Mouse (Mus musculus) CH12.LX (cell line): ENCODE results near the gene Prkcb. TPM values are rescaled to one million over a fixed set of nuclear protein-coding genes. Genes with fewer than 3 reads are reported as not detected.

Experiments
- DNase-seq: peaks from one replicate; pipeline ENCODE4 v3.0.0-alpha.2; 2013; ENCODE audit errors: extremely low read depth
- H3K27ac ChIP-seq: 2 replicates; pipeline ENCODE4 v1.5.1; 2012; ENCODE audit warnings: low read depth, mild to moderate bottlenecking, control low read depth, moderate library complexity; ENCODE audit not compliant: insufficient read depth
- H3K27me3 ChIP-seq: replicated peaks from 2 replicates; pipeline ENCODE3; 2012; ENCODE audit warnings: inconsistent platforms
- H3K36me3 ChIP-seq, 2 experiments: replicated peaks in 1 of 2; 2 replicates each; pipeline versions ENCODE3 to v1.6.1; 2012; ENCODE audit warnings: inconsistent platforms in 1 of 2, low read length in 1 of 2, mild to moderate bottlenecking in 1 of 2, mixed read lengths in 1 of 2, moderate library complexity in 1 of 2; ENCODE audit not compliant: control insufficient read depth in 1 of 2, insufficient read depth in 1 of 2
- H3K4me1 ChIP-seq, 2 experiments: 2 replicates each; pipeline ENCODE4 v1.6.1; 2012; ENCODE audit warnings: inconsistent platforms in 1 of 2, moderate library complexity in 1 of 2; ENCODE audit not compliant: insufficient read depth in 2 of 2, control insufficient read depth in 1 of 2
- H3K4me2 ChIP-seq: 2 replicates; pipeline ENCODE4 v1.6.1; 2012; ENCODE audit warnings: low read depth, mild to moderate bottlenecking, control low read depth; ENCODE audit not compliant: poor library complexity, insufficient read depth, severe bottlenecking
- H3K4me3 ChIP-seq, 3 experiments: fragments of 150-350 bp in 1 of 3; sonication (generic) in 1 of 3; replicated peaks in 1 of 3; 2 replicates each; pipeline versions ENCODE3 to v1.5.1; 2011 to 2012; ENCODE audit warnings: low read depth in 2 of 3, low read length in 2 of 3, mild to moderate bottlenecking in 2 of 3, moderate library complexity in 2 of 3, control low read depth in 1 of 3, improper control_type of control experiment in 1 of 3, inconsistent platforms in 1 of 3, mixed read lengths in 1 of 3; ENCODE audit not compliant: poor library complexity in 1 of 3
- H3K79me2 ChIP-seq: replicated peaks from 2 replicates; pipeline ENCODE4 v1.6.1; 2012; ENCODE audit warnings: mild to moderate bottlenecking, moderate library complexity; ENCODE audit not compliant: control insufficient read depth, poor library complexity, insufficient read depth, severe bottlenecking; ENCODE audit errors: extremely low read depth
- H3K9ac ChIP-seq: 2 replicates; pipeline ENCODE4 v1.6.1; 2012; ENCODE audit warnings: low read depth, mild to moderate bottlenecking, control low read depth, moderate library complexity; ENCODE audit not compliant: insufficient read depth
- H3K9me3 ChIP-seq: replicated peaks from 2 replicates; pipeline ENCODE3; 2012; ENCODE audit warnings: low read length, inconsistent platforms, mixed read lengths
- BHLHE40 ChIP-seq: IDR thresholded peaks from 2 replicates; pipeline ENCODE4 v1.6.1; 2011; ENCODE audit warnings: mild to moderate bottlenecking, low read depth, low read length, improper control_type of control experiment
- CTCF ChIP-seq, 2 experiments: IDR thresholded peaks in 1 of 2; conservative IDR thresholded peaks in 1 of 2; 2 replicates each; pipeline ENCODE4 v1.5.1; 2011 to 2012; ENCODE audit warnings: low read depth in 2 of 2, low read length in 2 of 2, improper control_type of control experiment in 1 of 2, inconsistent platforms in 1 of 2, mild to moderate bottlenecking in 1 of 2, moderate library complexity in 1 of 2
- EP300 ChIP-seq: IDR thresholded peaks from 2 replicates; pipeline ENCODE4 v1.6.1; 2011; ENCODE audit warnings: low read length, improper control_type of control experiment
- ETS1 ChIP-seq: conservative IDR thresholded peaks from 2 replicates; pipeline ENCODE4 v1.6.1; 2012; ENCODE audit warnings: low read depth, mild to moderate bottlenecking, inconsistent platforms, low read length, improper control_type of control experiment, moderate library complexity
- GABPA ChIP-seq: IDR thresholded peaks from 2 replicates; pipeline ENCODE4 v1.6.1; 2012; ENCODE audit warnings: low read depth, low read length, improper control_type of control experiment, inconsistent platforms; ENCODE audit not compliant: insufficient replicate concordance
- KAT2A ChIP-seq: IDR thresholded peaks from 2 replicates; pipeline ENCODE4 v1.6.1; 2012; ENCODE audit warnings: low read length, improper control_type of control experiment, inconsistent platforms; ENCODE audit not compliant: insufficient replicate concordance
- MAFK ChIP-seq: IDR thresholded peaks from 2 replicates; pipeline ENCODE4 v1.6.1; 2011; ENCODE audit warnings: low read length, improper control_type of control experiment; ENCODE audit not compliant: insufficient replicate concordance
- MYC ChIP-seq: IDR thresholded peaks from 2 replicates; pipeline ENCODE4 v1.6.1; 2011; ENCODE audit warnings: low read depth, mild to moderate bottlenecking, improper control_type of control experiment, low read length
- NELFE ChIP-seq: IDR thresholded peaks from 2 replicates; pipeline ENCODE4 v1.6.1; 2011; ENCODE audit warnings: low read depth, low read length, improper control_type of control experiment
- PAX5 ChIP-seq: IDR thresholded peaks from 2 replicates; pipeline ENCODE4 v1.6.1; 2012; ENCODE audit warnings: low read length, inconsistent platforms, mixed read lengths
- RAD21 ChIP-seq: IDR thresholded peaks from 2 replicates; pipeline ENCODE4 v1.6.1; 2011; ENCODE audit warnings: low read depth, mild to moderate bottlenecking, low read length, improper control_type of control experiment, moderate library complexity
- SIN3A ChIP-seq: IDR thresholded peaks from 2 replicates; pipeline ENCODE4 v1.6.1; 2012; ENCODE audit warnings: low read length, improper control_type of control experiment, inconsistent platforms
- SMC3 ChIP-seq: IDR thresholded peaks from 2 replicates; pipeline ENCODE4 v1.6.1; 2011; ENCODE audit warnings: low read depth, low read length, improper control_type of control experiment
- TBP ChIP-seq: conservative IDR thresholded peaks from 2 replicates; pipeline ENCODE4 v1.6.1; 2011; ENCODE audit warnings: low read depth, low read length, improper control_type of control experiment
- TCF12 ChIP-seq: IDR thresholded peaks from 2 replicates; pipeline ENCODE4 v1.6.1; 2014; ENCODE audit warnings: low read depth, mild to moderate bottlenecking, inconsistent platforms, low read length, improper control_type of control experiment
- USF2 ChIP-seq: conservative IDR thresholded peaks from 2 replicates; pipeline ENCODE4 v1.6.1; 2011; ENCODE audit warnings: low read depth, low read length, improper control_type of control experiment
- ZC3H11A ChIP-seq: IDR thresholded peaks from 2 replicates; pipeline ENCODE4 v1.6.1; 2012; ENCODE audit warnings: low read depth, mild to moderate bottlenecking, inconsistent platforms, low read length, improper control_type of control experiment
- ZMIZ1 ChIP-seq: IDR thresholded peaks from 2 replicates; pipeline ENCODE4 v1.6.1; 2012; ENCODE audit warnings: low read depth, mild to moderate bottlenecking, inconsistent platforms, low read length, improper control_type of control experiment
- ZNF384 ChIP-seq: IDR thresholded peaks from 2 replicates; pipeline ENCODE4 v1.6.1; 2012; ENCODE audit warnings: low read depth, low read length, improper control_type of control experiment, inconsistent platforms
- dilution Hi-C: fragments of 300-500 bp; cut with MboI; formaldehyde crosslinking; loops from 2 replicates; pipeline ENCODE4 v1.14.3; 2020; ENCODE audit warnings: low sequenced_read_pairs; ENCODE audit not compliant: extremely low pct_unique_long_range_greater_than_20kb, extremely low pct_ligation_motif_present
- in situ Hi-C: fragments of 300-500 bp; cut with MboI; formaldehyde crosslinking; loops from 3 replicates; pipeline ENCODE4 v1.14.3; 2019; ENCODE audit warnings: low sequenced_read_pairs, low pct_ligation_motif_present, low pct_unique_long_range_greater_than_20kb, mixed read lengths
- polyA plus RNA-seq: library from polyadenylated mRNA; unstranded; fragments of >175 nt; gene quantifications from 2 replicates; pipeline ENCODE4 v1.2.1, GENCODE M21; 2012; ENCODE audit warnings: low read depth; ENCODE audit not compliant: insufficient read length
- total RNA-seq, 2 experiments: library from RNA; depleted of rRNA; stranded (reverse); fragments of 300-350 nt in 1 of 2; fragments of >200 nt in 1 of 2; gene quantifications; 2 replicates each; pipeline ENCODE4 v1.2.3; 2012 to 2014

Prkcb gene
- total and polyA plus RNA-seq, 3 experiments, result 323 to 463 (median 337) TPM

DNA sequence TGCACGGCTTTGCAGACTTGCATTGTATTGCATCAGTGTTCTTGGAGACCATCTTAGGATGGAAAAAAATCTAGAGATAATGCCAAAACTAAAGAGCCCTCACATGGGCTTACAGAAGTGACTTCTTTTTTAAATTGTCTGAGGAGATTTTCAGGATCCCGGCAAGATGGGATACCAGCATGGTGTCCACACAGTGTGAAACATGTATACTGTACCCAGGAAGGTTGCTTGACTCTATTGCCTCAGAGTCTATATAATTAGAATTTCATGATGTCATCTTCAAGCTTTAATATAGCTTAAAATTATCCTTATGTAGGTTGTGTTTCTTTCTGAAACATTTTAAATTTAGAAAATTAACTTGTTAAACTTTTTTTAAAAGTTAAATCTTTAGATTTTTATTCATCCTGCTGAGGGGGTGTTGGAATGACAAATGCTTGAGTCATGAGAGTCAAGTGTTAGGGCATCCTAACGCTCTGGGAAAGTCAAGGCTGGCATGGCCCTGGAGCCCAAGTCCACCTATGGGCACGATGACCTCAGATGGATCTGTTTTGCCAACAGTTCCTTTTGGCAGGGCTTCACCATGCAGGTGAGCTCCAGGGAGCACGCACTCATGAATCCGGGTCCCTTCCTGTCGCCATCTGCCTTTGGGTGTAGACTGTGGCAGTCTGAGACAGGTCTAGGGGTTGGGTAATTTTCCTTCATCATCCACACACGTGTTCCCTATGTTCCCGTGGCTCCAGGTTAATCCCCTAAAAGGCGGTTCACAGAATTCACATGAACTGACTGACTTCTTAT, 92.0 kb downstream of the Prkcb start:
- H3K4me3 ChIP-seq, result no peak overlapping the region
- dilution Hi-C loops, result no loop called here
- TF ChIP-seq SIN3A (no peak), NELFE (no peak), GABPA (no peak), RAD21 (no peak), PAX5 (no peak), ZNF384 (no peak), EP300 (no peak), TBP (no peak), MYC (no peak), ZC3H11A (no peak)
- TF ChIP-seq, all 38 proteins: peak for 0
- no peaks in the 10 kb centered on the region for H3K9me3 ChIP-seq
- peaks cover 33 to 78% of the 10 kb centered on the region in 2 experiments for H3K36me3 ChIP-seq
- no peak overlapping the region for H3K4me2 ChIP-seq
- H3K27me3 ChIP-seq, result no peaks in the 10 kb centered on the region
- DNase-seq, result no peak
- peaks cover 19 to 82% of the 10 kb centered on the region in 2 experiments for H3K4me1 ChIP-seq
- no peak overlapping the region for H3K9ac ChIP-seq
- H3K27ac ChIP-seq, result peak overlapping the region; percentile 37; the same call in 1 of the 2 replicates
- in situ Hi-C loops, result no loop called here
- H3K79me2 ChIP-seq, result peaks cover 71% of the 10 kb centered on the region

DNA sequence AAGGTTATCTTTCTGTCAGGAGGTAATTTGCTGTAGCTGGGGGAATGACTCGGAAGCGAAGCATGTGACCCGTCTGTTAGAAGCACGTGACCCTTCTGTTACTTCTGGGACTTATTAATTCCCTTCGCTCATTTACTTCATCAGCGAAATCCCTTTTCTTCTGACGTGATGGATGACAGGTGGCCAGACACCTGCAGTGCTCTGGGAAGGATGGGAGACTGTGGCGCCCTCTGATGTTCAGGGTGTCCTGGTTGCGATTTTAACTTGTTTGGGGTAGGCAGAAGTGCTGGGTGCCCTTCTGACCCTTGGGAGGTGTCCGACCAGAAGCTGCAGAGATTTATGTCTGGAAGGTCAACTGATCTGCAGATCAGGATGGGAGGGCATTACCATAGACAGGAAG, 93.0 kb downstream of the Prkcb start:
- dilution Hi-C loops (no loop called here), in situ Hi-C loops (no loop called here)
- Histone ChIP-seq H3K27ac (no peak overlapping the region), H3K79me2 (peaks cover 67% of the 10 kb centered on the region), H3K9me3 (no peaks in the 10 kb centered on the region), H3K4me3 (no peak overlapping the region), H3K4me1 (peaks cover 23 to 81% of the 10 kb centered on the region in 2 experiments), H3K4me2 (no peak overlapping the region), H3K27me3 (no peaks in the 10 kb centered on the region), H3K9ac (no peak overlapping the region), H3K36me3 (peaks cover 33 to 81% of the 10 kb centered on the region in 2 experiments)
- DNase-seq, result no peak
- peak in 1 of 2 experiments; percentile 45; a peak in 2 of 4 replicates for TF ChIP-seq CTCF (conservative IDR thresholded peaks at IDR 0.05 in 1 of 2, IDR thresholded peaks at IDR 0.05 in 1 of 2; ENCODE audit: low read depth in 2 of 2, low read length in 2 of 2)
- TF ChIP-seq ZMIZ1, result no peak
- peak; percentile 37 for TF ChIP-seq RAD21
- TF ChIP-seq SMC3, result peak; percentile 48
- TF ChIP-seq USF2, result peak; percentile 34; the same call in 1 of the 2 replicates
- peak; percentile 32; the same call in 1 of the 2 replicates for TF ChIP-seq BHLHE40
- 0 out of 2 replicates have a peak, but pooled peaks have one; percentile 28 for TF ChIP-seq TCF12
- TF ChIP-seq ETS1, result no peak; the same call in 1 of the 2 replicates
- TF ChIP-seq MAFK, result no peak
- no peak for TF ChIP-seq KAT2A
